Mouse (Mus musculus): ENCODE results near the gene Mob3a. TPM values are rescaled to one million over a fixed set of nuclear protein-coding genes. Genes with fewer than 3 reads are reported as not detected.
"Not testable (repeated sequence)": the region's sequence is repeated elsewhere in the genome, so short reads cannot be mapped to it uniquely, and the experiment has no call there.

Gene Mob3a
- total and polyA plus RNA-seq, 3 experiments: 7.4 to 13.6 (median 7.6) TPM

GRCm38 (mm10) chr10:80655406-80656129 is 46.2 kb downstream of the Mob3a start:
- peak overlapping the region; percentile 61; the same call in 1 of the 2 replicates for H3K27ac ChIP-seq
- TF ChIP-seq CTCF (IDR thresholded peaks at IDR 0.05): no peak
- no peak for TF ChIP-seq EP300 (IDR thresholded peaks at IDR 0.05; ENCODE audit: insufficient read depth, low read depth, low read length)
- TF ChIP-seq POLR2A (IDR thresholded peaks at IDR 0.05; ENCODE audit: insufficient read depth, low read depth, low read length): no peak
- H3K4me3 ChIP-seq: peak overlapping the region; percentile 73
- no peaks in the 10 kb centered on the region for H3K27me3 ChIP-seq (ENCODE audit: control insufficient read depth, insufficient read depth, low read length)
- no peaks in the 10 kb centered on the region for H3K36me3 ChIP-seq (ENCODE audit: control insufficient read depth, insufficient read depth, low read length)
- H3K4me1 ChIP-seq (ENCODE audit: control insufficient read depth, insufficient read depth, low read length): peaks cover 8% of the 10 kb centered on the region
- no peak for DNase-seq
- H3K9ac ChIP-seq (ENCODE audit: low read depth, low read length): peak overlapping the region; percentile 94
- WGBS: 6% methylated on average over 12 of the region's 12 CpGs
- intact Hi-C loops (cut with DNase I): loop anchor here (2.0 kb wide), 2 partner anchors 23 to 31 kb away; no protein-coding TSS in a partner anchor
- no peaks in the 10 kb centered on the region; the same call in none of the 2 replicates for H3K79me2 ChIP-seq (replicated peaks; ENCODE audit: control insufficient read depth, insufficient read depth, low read length)

GRCm38 (mm10) chr10:80654866-80655265 is 46.9 kb downstream of the Mob3a start:
- Histone ChIP-seq H3K27me3 (ENCODE audit: control insufficient read depth, insufficient read depth, low read length) (no peaks in the 10 kb centered on the region), H3K79me2 (replicated peaks; ENCODE audit: control insufficient read depth, insufficient read depth, low read length) (no peaks in the 10 kb centered on the region; the same call in none of the 2 replicates), H3K4me3 (no peak overlapping the region), H3K36me3 (ENCODE audit: control insufficient read depth, insufficient read depth, low read length) (no peaks in the 10 kb centered on the region), H3K4me1 (ENCODE audit: control insufficient read depth, insufficient read depth, low read length) (peaks cover 8% of the 10 kb centered on the region), H3K9ac (ENCODE audit: low read depth, low read length) (no peak overlapping the region), H3K27ac (no peak overlapping the region)
- intact Hi-C loops (cut with DNase I): loop anchor here (2.0 kb wide), 2 partner anchors 22 to 30 kb away; no protein-coding TSS in a partner anchor
- WGBS: 75% methylated on average over 6 of the region's 6 CpGs
- TF ChIP-seq POLR2A (IDR thresholded peaks at IDR 0.05; ENCODE audit: insufficient read depth, low read depth, low read length): no peak
- no peak for TF ChIP-seq EP300 (IDR thresholded peaks at IDR 0.05; ENCODE audit: insufficient read depth, low read depth, low read length)
- no peak for TF ChIP-seq CTCF (IDR thresholded peaks at IDR 0.05)
- no peak for DNase-seq

GRCm38 (mm10) chr10:80653156-80653720 is 48.5 kb downstream of the Mob3a start:
- no peak for DNase-seq
- H3K4me3 ChIP-seq: no peak overlapping the region
- TF ChIP-seq POLR2A (IDR thresholded peaks at IDR 0.05; ENCODE audit: insufficient read depth, low read depth, low read length) (no peak), CTCF (IDR thresholded peaks at IDR 0.05) (no peak), EP300 (IDR thresholded peaks at IDR 0.05; ENCODE audit: insufficient read depth, low read depth, low read length) (no peak)
- H3K36me3 ChIP-seq (ENCODE audit: control insufficient read depth, insufficient read depth, low read length): no peaks in the 10 kb centered on the region
- no peak overlapping the region for H3K9ac ChIP-seq (ENCODE audit: low read depth, low read length)
- intact Hi-C loops (cut with DNase I): no loop called here
- 81% methylated on average over 6 of the region's 6 CpGs for WGBS
- no peak overlapping the region for H3K27ac ChIP-seq
- peaks cover 7% of the 10 kb centered on the region; the same call in 1 of the 2 replicates for H3K4me1 ChIP-seq (ENCODE audit: control insufficient read depth, insufficient read depth, low read length)
- no peaks in the 10 kb centered on the region for H3K27me3 ChIP-seq (ENCODE audit: control insufficient read depth, insufficient read depth, low read length)
- H3K79me2 ChIP-seq (replicated peaks; ENCODE audit: control insufficient read depth, insufficient read depth, low read length): no peaks in the 10 kb centered on the region; the same call in none of the 2 replicates

GRCm38 (mm10) chr10:80650392-80650791 is 51.4 kb downstream of the Mob3a start:
- no peak for DNase-seq
- Histone ChIP-seq H3K27me3 (ENCODE audit: control insufficient read depth, insufficient read depth, low read length) (no peaks in the 10 kb centered on the region), H3K27ac (no peak overlapping the region), H3K9ac (ENCODE audit: low read depth, low read length) (no peak overlapping the region), H3K4me3 (no peak overlapping the region), H3K4me1 (ENCODE audit: control insufficient read depth, insufficient read depth, low read length) (0 out of 2 replicates have a peak, but pooled peaks cover 3% of the 10 kb centered on the region), H3K36me3 (ENCODE audit: control insufficient read depth, insufficient read depth, low read length) (no peaks in the 10 kb centered on the region), H3K79me2 (replicated peaks; ENCODE audit: control insufficient read depth, insufficient read depth, low read length) (no peaks in the 10 kb centered on the region; the same call in 1 of the 2 replicates)
- intact Hi-C loops (cut with DNase I): no loop called here
- WGBS: 80% methylated on average over 10 of the region's 10 CpGs
- no peak for TF ChIP-seq POLR2A (IDR thresholded peaks at IDR 0.05; ENCODE audit: insufficient read depth, low read depth, low read length)
- TF ChIP-seq EP300 (IDR thresholded peaks at IDR 0.05; ENCODE audit: insufficient read depth, low read depth, low read length): no peak
- no peak for TF ChIP-seq CTCF (IDR thresholded peaks at IDR 0.05)

GRCm38 (mm10) chr10:80649910-80650309 is 51.9 kb downstream of the Mob3a start:
- H3K36me3 ChIP-seq (ENCODE audit: control insufficient read depth, insufficient read depth, low read length); H3K4me1 ChIP-seq (ENCODE audit: control insufficient read depth, insufficient read depth, low read length); H3K4me3 ChIP-seq; DNase-seq; H3K9ac ChIP-seq (ENCODE audit: low read depth, low read length); H3K27ac ChIP-seq; H3K27me3 ChIP-seq (ENCODE audit: control insufficient read depth, insufficient read depth, low read length); H3K79me2 ChIP-seq (replicated peaks; ENCODE audit: control insufficient read depth, insufficient read depth, low read length); intact Hi-C loops (cut with DNase I): not testable (repeated sequence)
- WGBS: 93% methylated on average over 6 of the region's 6 CpGs

GRCm38 (mm10) chr10:80646936-80647335 is 54.8 kb downstream of the Mob3a start:
- intact Hi-C loops (cut with DNase I): no loop called here
- Histone ChIP-seq H3K79me2 (replicated peaks; ENCODE audit: control insufficient read depth, insufficient read depth, low read length) (no peaks in the 10 kb centered on the region; the same call in 1 of the 2 replicates), H3K4me3 (no peak overlapping the region), H3K27ac (no peak overlapping the region), H3K9ac (ENCODE audit: low read depth, low read length) (no peak overlapping the region), H3K27me3 (ENCODE audit: control insufficient read depth, insufficient read depth, low read length) (no peaks in the 10 kb centered on the region), H3K36me3 (ENCODE audit: control insufficient read depth, insufficient read depth, low read length) (no peaks in the 10 kb centered on the region), H3K4me1 (ENCODE audit: control insufficient read depth, insufficient read depth, low read length) (no peaks in the 10 kb centered on the region)
- TF ChIP-seq CTCF (IDR thresholded peaks at IDR 0.05) (no peak), POLR2A (IDR thresholded peaks at IDR 0.05; ENCODE audit: insufficient read depth, low read depth, low read length) (no peak), EP300 (IDR thresholded peaks at IDR 0.05; ENCODE audit: insufficient read depth, low read depth, low read length) (no peak)
- DNase-seq: no peak
- WGBS: 80% methylated on average over 10 of the region's 10 CpGs
